Mouse (Mus musculus) stomach, postnatal 0 days (tissue): ENCODE data around the gene Fabp1.

Experiments used
- CTCF ChIP-seq: IDR thresholded peaks from 2 replicates; pipeline ENCODE4 v1.5.1; 2016; ENCODE audit warnings: antibody characterized with exemption, low read depth, mild to moderate bottlenecking, moderate library complexity
- EP300 ChIP-seq: optimal IDR thresholded peaks from 2 replicates; pipeline ENCODE3; 2016; ENCODE audit warnings: antibody characterized with exemption

GRCm38 (mm10) chr6:71199612-71200011 lies at the start of gene Fabp1:
- no peak for TF ChIP-seq CTCF
- TF ChIP-seq EP300: no peak
